Mouse (Mus musculus): ENCODE measurements at regions not wholly inside any gene's neighbourhood (a gene's known extent, or its start where the extent isn't known, plus 50 kb on each side); places are given as distances from the start of the nearest gene placed in this dataset.

GRCm38 (mm10) chr14:62071140-62071539 lies 221.2 kb upstream of the Rnaseh2b start:
- no peak for DNase-seq (ENCODE audit: low spot score)

- DNase-seq (ENCODE audit: low spot score) = no peak
Measured at GRCm38 (mm10) chr14:62084047-62084446, 208.3 kb upstream of the Rnaseh2b start.

GRCm38 (mm10) chr14:62088174-62088573 lies 204.2 kb upstream of the Rnaseh2b start:
- DNase-seq (ENCODE audit: low spot score) = no peak

- no peak for DNase-seq (ENCODE audit: low spot score)
Measured at GRCm38 (mm10) chr14:62117532-62117931, 174.9 kb upstream of the Rnaseh2b start.

- no peak for DNase-seq (ENCODE audit: low spot score)
Measured at GRCm38 (mm10) chr14:62118542-62118953, 173.8 kb upstream of the Rnaseh2b start.

GRCm38 (mm10) chr14:62128918-62129317 lies 163.5 kb upstream of the Rnaseh2b start:
- DNase-seq (ENCODE audit: low spot score) = no peak

GRCm38 (mm10) chr14:62132353-62132816 lies 160.0 kb upstream of the Rnaseh2b start:
- no peak for DNase-seq (ENCODE audit: low spot score)

GRCm38 (mm10) chr14:62137981-62138380 lies 154.4 kb upstream of the Rnaseh2b start:
- no peak for DNase-seq (ENCODE audit: low spot score)

GRCm38 (mm10) chr14:62144385-62145030 lies 147.9 kb upstream of the Rnaseh2b start:
- no peak for DNase-seq (ENCODE audit: low spot score)

- no peak for DNase-seq (ENCODE audit: low spot score)
Measured at GRCm38 (mm10) chr14:62157038-62157716, 135.2 kb upstream of the Rnaseh2b start.

GRCm38 (mm10) chr14:62159690-62160089 lies 132.7 kb upstream of the Rnaseh2b start:
- no peak for DNase-seq (ENCODE audit: low spot score)

GRCm38 (mm10) chr14:62163120-62163796 lies 129.1 kb upstream of the Rnaseh2b start:
- no peak for DNase-seq (ENCODE audit: low spot score)

- no peak for DNase-seq (ENCODE audit: low spot score)
Measured at GRCm38 (mm10) chr14:62164918-62165317, 127.5 kb upstream of the Rnaseh2b start.

- DNase-seq (ENCODE audit: low spot score) = no peak
Measured at GRCm38 (mm10) chr14:62166006-62166405, 126.4 kb upstream of the Rnaseh2b start.

GRCm38 (mm10) chr14:62166596-62166995 lies 125.8 kb upstream of the Rnaseh2b start:
- no peak for DNase-seq (ENCODE audit: low spot score)

GRCm38 (mm10) chr14:62167090-62167489 lies 125.3 kb upstream of the Rnaseh2b start:
- no peak for DNase-seq (ENCODE audit: low spot score)

- no peak for DNase-seq (ENCODE audit: low spot score)
Measured at GRCm38 (mm10) chr14:62168711-62169110, 123.7 kb upstream of the Rnaseh2b start.

- no peak for DNase-seq (ENCODE audit: low spot score)
Measured at GRCm38 (mm10) chr14:62170385-62170784, 122.0 kb upstream of the Rnaseh2b start.

- no peak for DNase-seq (ENCODE audit: low spot score)
Measured at GRCm38 (mm10) chr14:62171256-62172047, 120.9 kb upstream of the Rnaseh2b start.

GRCm38 (mm10) chr14:62173835-62174530 lies 118.4 kb upstream of the Rnaseh2b start:
- no peak for DNase-seq (ENCODE audit: low spot score)

- no peak for DNase-seq (ENCODE audit: low spot score)
Measured at GRCm38 (mm10) chr14:62175384-62176048, 116.9 kb upstream of the Rnaseh2b start.

Data from ovary, postnatal 14 days (tissue).